Mouse (Mus musculus) midbrain, embryonic 11.5 days (tissue): ENCODE measurements around the gene Glod5. TPM values are rescaled to one million over a fixed set of nuclear protein-coding genes. Genes with fewer than 3 reads are reported as not detected.
"Not testable (repeated sequence)": the region's sequence is repeated elsewhere in the genome, so short reads cannot be mapped to it uniquely, and the experiment has no call there.

Experiments
- ATAC-seq: fragments of 200-750 bp; cut with Nextera tagmentation; 2 replicates; pipeline ENCODE4 v1.8.0; 2017; ENCODE audit warnings: moderate TSS enrichment, moderate library complexity; ENCODE audit not compliant: low FRiP score
- DNase-seq: peaks from one replicate; pipeline ENCODE4 v3.0.0; 2015; ENCODE audit warnings: low spot score; ENCODE audit errors: missing footprints
- H3K27ac ChIP-seq: fragments of 300-500 bp; sonication (generic); 2 replicates; pipeline ENCODE4 v1.5.1; 2014; ENCODE audit warnings: low read depth, low read length
- H3K27me3 ChIP-seq: fragments of 300-500 bp; sonication (generic); 2 replicates; pipeline ENCODE4 v1.6.1; 2014; ENCODE audit warnings: mild to moderate bottlenecking, low read length, moderate library complexity, mixed read lengths; ENCODE audit not compliant: control insufficient read depth, insufficient read depth
- H3K36me3 ChIP-seq: fragments of 300-500 bp; sonication (generic); 2 replicates; pipeline ENCODE4 v1.6.1; 2014; ENCODE audit warnings: mild to moderate bottlenecking, low read length, moderate library complexity, mixed read lengths; ENCODE audit not compliant: control insufficient read depth, insufficient read depth
- H3K4me1 ChIP-seq: fragments of 300-500 bp; sonication (generic); 2 replicates; pipeline ENCODE4 v1.6.1; 2014; ENCODE audit warnings: low read length; ENCODE audit not compliant: control insufficient read depth, insufficient read depth
- H3K4me2 ChIP-seq: fragments of 300-500 bp; sonication (generic); 2 replicates; pipeline ENCODE4 v1.6.1; 2014; ENCODE audit warnings: mild to moderate bottlenecking, moderate library complexity
- H3K4me3 ChIP-seq: fragments of 300-500 bp; sonication (generic); 2 replicates; pipeline ENCODE4 v1.5.1; 2014; ENCODE audit warnings: low read depth, low read length
- H3K9ac ChIP-seq: fragments of 300-500 bp; sonication (generic); 2 replicates; pipeline ENCODE4 v1.6.1; 2014; ENCODE audit warnings: low read length
- H3K9me3 ChIP-seq: fragments of 300-500 bp; sonication (generic); 2 replicates; pipeline ENCODE4 v1.6.1; 2016; ENCODE audit warnings: low read length; ENCODE audit not compliant: control insufficient read depth
- WGBS: fragments of 180-500 bp; shearing (Covaris S2); extraction: QIAGEN DNeasy Blood & Tissue Kit; methylation state at CpG from one replicate; pipeline ENCODE4 v1.1.7; 2014; 5-methylcytosine and 5-hydroxymethylcytosine counted together
- polyA plus RNA-seq: library from polyadenylated mRNA; unstranded; fragments of >200 nt; fragmentation: Nextera tagmentation; extraction: Ambion mirVana; gene quantifications from 2 replicates; pipeline ENCODE4 v1.2.1, GENCODE M21; 2014

Glod5 gene
- polyA plus RNA-seq, 1 experiment from 2014 or later: not detected

GRCm38 (mm10) chrX:8013157-8013556 lies 5.1 kb downstream of the Glod5 start:
- Histone ChIP-seq H3K36me3 (no peaks in the 10 kb centered on the region), H3K4me2 (no peak overlapping the region), H3K27ac (peak overlapping the region; percentile 28), H3K27me3 (no peaks in the 10 kb centered on the region), H3K4me1 (no peaks in the 10 kb centered on the region; the same call in 1 of the 2 replicates), H3K4me3 (no peak overlapping the region), H3K9me3 (no peaks in the 10 kb centered on the region), H3K9ac (no peak overlapping the region)
- DNase-seq (peak; percentile 84), ATAC-seq (peak; percentile 71)
- 31% methylated on average over 2 of the region's 2 CpGs for WGBS

- H3K4me2 ChIP-seq, ATAC-seq, H3K9me3 ChIP-seq, H3K27ac ChIP-seq, DNase-seq, H3K9ac ChIP-seq, H3K27me3 ChIP-seq, H3K36me3 ChIP-seq, H3K4me1 ChIP-seq, H3K4me3 ChIP-seq: not testable (repeated sequence)
- 91% methylated on average over 4 of the region's 4 CpGs for WGBS
Measured at GRCm38 (mm10) chrX:8009356-8009755, 8.9 kb downstream of the Glod5 start.

GRCm38 (mm10) chrX:8008543-8008942 lies 9.7 kb downstream of the Glod5 start:
- WGBS: 24% methylated on average over 5 of the region's 5 CpGs
- no peak overlapping the region for H3K4me3 ChIP-seq
- DNase-seq: no peak
- H3K9me3 ChIP-seq: no peaks in the 10 kb centered on the region
- H3K36me3 ChIP-seq: no peaks in the 10 kb centered on the region
- no peak for ATAC-seq
- no peak overlapping the region for H3K9ac ChIP-seq
- H3K27me3 ChIP-seq: no peaks in the 10 kb centered on the region
- H3K27ac ChIP-seq: no peak overlapping the region
- H3K4me2 ChIP-seq: no peak overlapping the region
- H3K4me1 ChIP-seq: no peaks in the 10 kb centered on the region; the same call in 1 of the 2 replicates

GRCm38 (mm10) chrX:8002971-8003370 lies 15.3 kb downstream of the Glod5 start:
- no peak for ATAC-seq
- Histone ChIP-seq H3K36me3 (no peaks in the 10 kb centered on the region), H3K27me3 (no peaks in the 10 kb centered on the region), H3K9me3 (no peaks in the 10 kb centered on the region), H3K9ac (no peak overlapping the region), H3K4me3 (no peak overlapping the region), H3K27ac (no peak overlapping the region), H3K4me1 (no peaks in the 10 kb centered on the region), H3K4me2 (no peak overlapping the region)
- WGBS: 60% methylated on average over 4 of the region's 4 CpGs
- DNase-seq: no peak

- H3K27me3 ChIP-seq: no peaks in the 10 kb centered on the region
- no peak overlapping the region for H3K4me3 ChIP-seq
- H3K9ac ChIP-seq: no peak overlapping the region
- no peaks in the 10 kb centered on the region for H3K36me3 ChIP-seq
- no peak for ATAC-seq
- no peaks in the 10 kb centered on the region for H3K4me1 ChIP-seq
- H3K4me2 ChIP-seq: no peak overlapping the region
- H3K27ac ChIP-seq: no peak overlapping the region
- 30% methylated on average over 5 of the region's 5 CpGs for WGBS
- DNase-seq: no peak
- no peaks in the 10 kb centered on the region for H3K9me3 ChIP-seq
Measured at GRCm38 (mm10) chrX:8002001-8002400, 16.3 kb downstream of the Glod5 start.

- WGBS: 90% methylated on average over 3 of the region's 3 CpGs
Measured at GRCm38 (mm10) chrX:8000546-8001192, 17.6 kb downstream of the Glod5 start.

GRCm38 (mm10) chrX:7993068-7993735 lies 25.1 kb downstream of the Glod5 start:
- Histone ChIP-seq H3K4me3 (no peak overlapping the region), H3K9me3 (no peaks in the 10 kb centered on the region), H3K27me3 (no peaks in the 10 kb centered on the region), H3K36me3 (no peaks in the 10 kb centered on the region), H3K9ac (no peak overlapping the region), H3K4me2 (no peak overlapping the region), H3K4me1 (no peaks in the 10 kb centered on the region), H3K27ac (no peak overlapping the region)
- WGBS: 77% methylated on average over 10 of the region's 10 CpGs
- no peak for ATAC-seq
- DNase-seq: no peak

More at GRCm38 (mm10) chrX:8000546-8001192, 17.6 kb downstream of the Glod5 start:
- H3K4me2 ChIP-seq: no peak overlapping the region
- no peaks in the 10 kb centered on the region for H3K27me3 ChIP-seq
- H3K4me3 ChIP-seq: no peak overlapping the region
- no peaks in the 10 kb centered on the region for H3K9me3 ChIP-seq
- H3K27ac ChIP-seq: no peak overlapping the region
- DNase-seq (no peak), ATAC-seq (no peak)
- no peaks in the 10 kb centered on the region for H3K4me1 ChIP-seq
- no peak overlapping the region for H3K9ac ChIP-seq
- H3K36me3 ChIP-seq: no peaks in the 10 kb centered on the region

- Histone ChIP-seq H3K36me3 (no peaks in the 10 kb centered on the region), H3K4me2 (no peak overlapping the region), H3K4me3 (no peak overlapping the region), H3K27ac (no peak overlapping the region), H3K9ac (no peak overlapping the region), H3K9me3 (no peaks in the 10 kb centered on the region), H3K4me1 (no peaks in the 10 kb centered on the region), H3K27me3 (no peaks in the 10 kb centered on the region)
- DNase-seq (no peak), ATAC-seq (no peak)
- WGBS: 45% methylated on average over 8 of the region's 8 CpGs
Measured at GRCm38 (mm10) chrX:7992379-7993067, 25.8 kb downstream of the Glod5 start.

- H3K9ac ChIP-seq: no peak overlapping the region
- H3K27me3 ChIP-seq: no peaks in the 10 kb centered on the region
- 90% methylated on average over 7 of the region's 7 CpGs for WGBS
Measured at GRCm38 (mm10) chrX:7981368-7981767, 36.9 kb downstream of the Glod5 start.

More at GRCm38 (mm10) chrX:7981368-7981767, 36.9 kb downstream of the Glod5 start:
- Histone ChIP-seq H3K27ac (no peak overlapping the region), H3K4me2 (no peak overlapping the region), H3K4me3 (no peak overlapping the region), H3K9me3 (no peaks in the 10 kb centered on the region), H3K36me3 (no peaks in the 10 kb centered on the region), H3K4me1 (no peaks in the 10 kb centered on the region)
- ATAC-seq (no peak), DNase-seq (no peak)
